Mouse (Mus musculus): ENCODE measurements around the gene Pgm2.

Pgm2 gene

DNA sequence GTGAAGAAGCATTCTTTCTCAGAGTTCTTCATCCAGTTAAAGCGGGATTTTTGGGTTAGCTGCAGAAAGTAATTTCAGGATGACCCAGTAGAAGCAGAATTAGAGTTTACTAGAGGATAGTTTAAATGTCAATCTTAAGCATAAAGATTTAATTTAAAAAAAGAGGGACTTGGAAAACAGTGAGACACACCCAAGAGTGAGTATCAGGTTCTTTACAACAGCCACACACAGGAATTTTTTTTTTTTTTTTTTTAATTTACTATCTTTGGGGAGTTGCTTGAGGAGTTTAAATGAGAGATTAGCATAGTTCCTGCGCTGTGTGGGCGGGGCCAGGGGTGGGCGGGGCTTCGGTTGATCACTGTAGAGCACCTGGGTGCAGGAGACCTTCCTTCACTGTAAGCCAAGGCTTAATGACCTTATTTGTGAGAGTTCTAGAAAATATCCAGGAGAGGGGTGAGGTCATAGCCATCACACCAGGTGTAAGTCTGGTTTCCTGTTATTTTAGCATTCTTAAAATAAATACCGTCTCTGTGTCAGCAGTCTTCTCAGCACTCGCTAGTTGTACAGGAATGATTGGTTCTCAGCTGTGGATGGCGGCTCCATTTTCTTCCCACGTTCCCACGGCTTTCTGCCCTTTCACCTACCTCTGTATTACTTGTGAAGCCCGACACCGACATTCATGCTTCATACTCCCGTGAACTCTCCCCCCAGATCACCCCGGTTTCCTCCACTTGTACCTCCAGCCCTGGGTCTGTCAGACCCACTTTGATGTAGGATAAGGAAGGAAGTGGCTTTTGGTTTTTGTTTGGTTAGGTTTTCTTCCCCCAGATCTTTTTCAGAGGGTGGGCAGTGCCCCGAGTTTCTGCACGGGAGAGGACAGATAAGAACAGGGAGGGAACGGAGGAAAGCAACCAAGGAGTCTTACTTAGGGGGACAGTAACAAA is 56.7 kb downstream of the Pgm2 start:
- peak; percentile 42 to 43 for DNase-seq

DNA sequence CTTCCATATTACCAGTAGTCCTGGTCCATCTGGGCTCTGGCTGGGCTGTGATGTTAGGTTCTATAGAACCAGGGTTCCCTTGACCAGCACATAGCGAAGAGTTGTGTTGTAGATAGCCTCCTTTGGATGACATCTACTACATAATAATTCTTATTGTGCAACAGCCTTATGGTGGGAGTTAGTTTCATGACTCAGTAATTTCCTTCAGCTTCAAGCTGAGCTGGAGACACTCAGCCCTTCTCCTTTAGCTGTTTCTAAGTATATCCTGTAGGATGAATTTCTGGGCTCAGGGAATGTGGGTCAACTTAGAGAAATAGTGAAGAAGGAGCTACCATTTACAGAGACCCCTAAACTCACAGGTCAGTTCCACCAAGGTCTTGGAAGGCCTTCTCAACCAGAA is 60.6 kb downstream of the Pgm2 start:
- no peak for DNase-seq

DNA sequence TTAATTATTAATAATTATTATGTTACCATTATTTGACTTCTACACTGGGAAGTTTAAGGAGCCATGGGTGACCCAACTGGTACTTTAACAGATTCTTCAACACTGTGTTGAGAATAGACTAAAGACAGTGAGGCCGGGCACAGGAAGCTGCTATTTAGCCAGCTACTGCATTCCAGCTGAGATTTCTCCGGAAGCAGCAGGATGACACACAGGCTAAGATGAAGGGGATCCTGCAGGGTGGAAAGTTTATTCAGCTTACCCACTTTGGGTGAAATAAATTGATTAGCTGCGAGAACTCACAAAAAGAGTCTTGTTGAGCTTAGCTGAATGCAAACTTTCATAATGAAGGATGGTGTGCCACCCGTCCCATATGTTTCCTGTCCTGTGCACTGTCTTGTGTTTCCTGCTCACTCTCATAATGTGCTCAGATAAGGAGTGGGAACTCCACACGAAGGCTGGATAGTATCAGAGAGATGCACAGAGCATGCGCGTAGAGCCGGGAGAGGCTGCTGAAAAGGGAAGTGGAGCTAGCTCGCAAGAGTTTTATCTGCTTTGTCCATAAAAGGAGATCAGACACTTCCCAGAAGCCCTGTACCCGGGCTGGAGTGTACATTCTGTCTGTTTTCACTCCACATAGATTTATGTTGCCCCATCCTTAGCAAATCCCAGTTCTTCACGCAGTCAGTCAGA is 63.3 kb downstream of the Pgm2 start, which contains the start of gene Tbc1d1:
Gene Tbc1d1 (plus strand): TSS at position 445 of the 690 bp plus-strand sequence.
- DNase-seq: peak; percentile 69 to 70

DNA sequence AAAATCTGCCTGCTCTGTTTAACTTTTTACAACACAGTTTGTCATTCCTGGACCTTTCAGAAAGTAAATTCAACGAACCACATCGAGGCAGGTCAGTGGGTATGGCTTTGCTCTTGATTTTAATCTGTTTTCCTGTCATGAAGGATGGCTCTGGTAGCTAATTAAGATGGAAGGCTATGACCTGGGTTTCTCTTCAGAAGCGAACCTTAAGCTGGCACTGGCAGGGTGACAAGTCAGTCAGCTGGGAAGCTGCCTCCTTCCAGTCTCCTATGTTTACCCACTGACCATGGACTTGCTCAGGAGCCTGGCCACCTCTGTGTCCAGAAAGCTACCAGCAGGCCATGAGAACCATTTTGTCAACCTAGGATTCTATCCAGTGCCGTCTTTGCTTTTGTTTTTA is 63.8 kb downstream of the Pgm2 start:
- DNase-seq: no peak

DNA sequence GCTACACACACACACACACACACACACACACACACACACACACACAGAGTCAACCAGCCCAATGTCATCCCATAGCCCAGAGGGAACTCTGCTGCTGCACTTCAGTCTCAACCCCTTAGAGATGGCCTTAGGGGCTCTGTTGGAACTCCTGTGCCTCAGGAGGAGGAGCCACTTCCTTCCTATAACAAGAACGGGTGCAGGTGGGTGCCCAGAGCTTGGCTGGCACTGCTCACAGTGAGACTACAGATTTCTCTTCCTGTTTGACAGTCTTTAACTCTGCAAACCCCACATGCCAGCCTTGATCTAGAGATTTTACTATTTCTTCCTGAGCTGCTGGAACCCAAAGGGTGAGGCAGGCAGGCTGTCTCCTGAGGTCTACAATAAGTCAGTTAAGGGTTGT is 65.2 kb downstream of the Pgm2 start:
- DNase-seq: peak; percentile 49 to 51

DNA sequence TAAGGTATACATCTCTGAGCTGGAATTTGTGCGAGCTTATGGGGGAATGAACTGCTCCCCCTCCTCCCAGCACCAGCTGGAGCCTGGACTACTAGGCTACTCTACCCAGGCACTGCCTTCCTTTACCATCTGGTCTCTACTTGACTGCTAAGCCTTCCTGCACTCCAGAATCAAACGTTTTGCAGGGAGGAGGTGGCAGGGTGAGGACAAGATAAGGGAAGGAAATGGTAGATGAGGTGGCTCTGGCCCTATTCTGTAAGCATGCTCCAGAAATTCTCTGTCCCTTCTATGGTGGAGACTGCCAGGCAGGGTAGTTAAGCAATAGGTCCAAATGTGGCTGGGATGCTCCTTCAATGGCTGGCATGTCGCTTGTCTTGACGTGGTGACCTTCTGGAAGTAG is 65.8 kb downstream of the Pgm2 start:
- DNase-seq: no peak

DNA sequence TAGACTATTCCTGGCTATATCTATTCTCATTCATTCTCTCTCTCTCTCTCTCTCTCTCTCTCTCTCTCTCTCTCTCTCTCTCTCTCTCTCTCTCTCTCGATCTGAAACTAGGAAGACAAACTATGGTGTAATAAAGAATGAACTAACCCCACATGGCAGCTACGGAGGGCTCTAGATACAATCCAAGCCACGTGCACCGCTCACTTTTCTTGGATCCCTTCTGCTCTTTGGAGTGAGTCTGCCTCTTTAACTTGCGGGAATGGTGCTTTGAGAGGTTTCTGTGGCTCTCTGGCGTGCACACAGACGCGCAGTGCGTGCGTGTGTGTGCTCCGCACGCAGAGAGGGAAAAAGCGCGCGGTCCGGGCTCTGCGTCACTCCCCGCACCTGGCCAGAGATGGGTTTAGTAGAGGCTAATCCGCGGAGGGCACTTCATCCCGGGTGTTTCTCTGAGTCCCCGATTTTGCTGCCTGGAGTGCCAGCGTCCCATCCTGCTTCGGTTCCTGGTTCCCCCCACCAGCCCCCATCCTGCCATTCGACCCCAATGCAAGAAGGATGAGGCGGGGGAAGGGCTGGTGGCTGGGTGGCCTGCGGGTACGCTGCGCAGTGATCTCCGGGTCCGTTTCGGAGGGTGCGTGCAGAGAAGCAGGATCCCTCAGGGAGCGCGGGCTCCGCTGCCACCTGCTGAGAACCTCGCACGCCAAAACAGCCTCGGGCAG is 66.5 kb downstream of the Pgm2 start:
- peak; percentile 43 to 45 for DNase-seq

DNA sequence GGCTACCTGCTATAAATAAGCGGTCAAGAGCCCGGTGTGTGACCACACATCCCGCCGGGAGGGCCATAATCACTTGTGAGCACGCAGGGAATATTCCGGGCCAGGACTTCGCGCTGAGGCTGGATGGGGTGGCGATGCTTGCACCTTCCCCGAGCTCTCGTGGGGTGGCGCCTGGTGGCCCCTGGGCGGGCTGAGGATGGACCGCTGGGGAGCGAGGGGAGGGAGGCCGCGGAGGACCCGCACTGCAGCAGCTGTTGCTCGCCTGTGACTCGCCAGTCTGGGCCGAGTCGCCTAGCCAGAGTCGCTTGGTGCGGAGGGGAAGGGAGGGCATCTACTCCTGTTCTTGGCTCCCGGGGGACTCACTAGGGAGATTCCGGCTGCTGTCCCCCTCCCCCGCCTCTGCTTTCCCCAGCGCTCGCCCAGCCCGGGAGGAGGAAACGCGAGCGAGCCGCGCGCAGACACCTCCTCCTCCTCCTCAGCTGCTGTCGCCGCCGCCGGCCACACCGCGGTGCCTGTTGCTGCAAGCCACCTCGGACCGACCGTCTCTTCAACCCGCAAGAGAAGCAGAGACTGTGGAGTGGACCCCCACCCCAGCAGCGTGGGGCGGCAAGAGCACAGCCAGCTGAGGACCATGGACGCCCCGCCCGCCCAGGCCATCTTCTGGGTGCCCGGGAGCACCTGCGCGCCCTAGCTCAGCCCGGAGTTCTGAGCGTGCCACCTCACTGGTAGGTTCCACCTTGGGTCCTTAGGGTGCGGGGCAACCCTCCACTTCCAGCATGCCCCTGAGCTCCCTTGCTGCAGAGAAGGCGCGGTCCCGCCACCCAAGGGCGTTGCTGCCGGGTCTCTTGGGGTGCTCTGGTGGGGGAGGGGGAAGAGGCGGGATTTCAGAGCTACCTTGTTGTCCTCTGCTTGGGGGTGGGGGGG is 67.3 kb downstream of the Pgm2 start:
- peak; percentile 85 to 87 for DNase-seq

DNA sequence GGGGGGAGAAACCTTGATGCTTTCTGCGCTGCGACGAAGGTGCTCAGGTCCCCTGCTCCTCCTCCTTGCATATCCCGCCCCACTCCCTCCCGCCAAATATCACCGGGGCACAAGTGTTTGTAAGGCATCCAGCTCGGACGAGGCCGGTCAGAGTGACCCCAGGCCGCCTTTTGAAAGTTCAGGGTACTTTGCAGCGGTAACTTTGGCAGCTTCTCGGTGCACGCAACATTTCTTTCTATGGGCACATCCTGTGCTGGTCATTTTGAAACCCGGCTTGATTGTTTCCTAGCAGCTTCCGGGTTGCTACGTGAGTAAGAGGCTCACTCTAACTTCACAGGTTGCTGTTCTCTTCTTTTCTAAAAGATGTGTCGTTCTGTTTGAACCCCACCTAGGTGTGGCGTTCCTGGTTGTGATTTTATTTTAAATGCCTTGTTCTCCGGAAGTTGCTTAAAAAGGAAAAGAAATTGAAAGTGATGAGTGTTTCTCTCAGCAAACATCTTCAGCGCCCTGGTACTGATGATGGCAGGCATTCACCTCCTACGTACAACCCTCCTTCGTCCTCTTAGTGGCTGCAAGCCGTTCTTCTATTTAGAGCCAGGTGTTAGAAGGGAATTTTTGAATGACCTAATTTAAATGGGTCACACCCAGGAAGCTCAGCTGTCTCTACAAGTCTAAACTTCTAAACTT is 68.1 kb downstream of the Pgm2 start:
- peak; percentile 66 to 68 for DNase-seq

DNA sequence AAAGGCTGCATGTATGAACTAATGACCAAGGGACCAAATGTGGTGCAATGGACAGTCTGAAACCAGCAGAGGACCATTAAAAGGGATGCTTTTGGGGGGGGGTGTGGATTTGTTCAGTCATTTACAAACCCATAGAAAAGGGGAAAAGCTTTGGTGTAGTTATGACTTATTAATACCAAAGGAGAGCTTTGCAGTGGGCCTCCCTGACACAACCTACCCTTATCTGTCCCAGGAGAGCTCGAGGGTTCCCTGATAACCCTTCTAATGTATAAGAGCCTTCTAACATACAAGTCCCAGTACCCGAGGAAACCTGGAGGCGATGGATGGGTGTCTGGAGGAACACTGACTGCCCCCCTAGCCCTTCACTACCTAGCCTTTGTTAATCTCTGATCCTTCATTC is 69.2 kb downstream of the Pgm2 start:
- DNase-seq: no peak

DNA sequence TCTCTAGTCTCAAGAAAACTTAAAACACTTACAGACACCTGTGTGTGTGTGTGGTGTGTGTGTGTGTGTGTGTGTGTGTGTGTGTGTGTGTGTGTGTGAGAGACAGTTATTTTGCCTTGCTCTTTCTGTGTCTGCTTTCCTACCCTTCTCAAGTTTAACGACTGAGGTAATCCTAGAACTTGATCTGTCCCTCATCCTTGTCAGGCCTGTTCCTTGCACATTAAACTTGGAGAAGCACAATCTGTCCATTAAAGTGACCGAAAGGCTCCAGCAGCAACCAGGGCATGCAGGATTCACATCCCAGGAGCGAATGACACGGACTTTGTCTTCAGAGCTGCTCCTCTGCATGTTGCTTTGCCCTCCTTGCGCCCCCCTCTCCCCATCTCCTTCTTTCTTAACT is 69.8 kb downstream of the Pgm2 start:
- no peak for DNase-seq

DNA sequence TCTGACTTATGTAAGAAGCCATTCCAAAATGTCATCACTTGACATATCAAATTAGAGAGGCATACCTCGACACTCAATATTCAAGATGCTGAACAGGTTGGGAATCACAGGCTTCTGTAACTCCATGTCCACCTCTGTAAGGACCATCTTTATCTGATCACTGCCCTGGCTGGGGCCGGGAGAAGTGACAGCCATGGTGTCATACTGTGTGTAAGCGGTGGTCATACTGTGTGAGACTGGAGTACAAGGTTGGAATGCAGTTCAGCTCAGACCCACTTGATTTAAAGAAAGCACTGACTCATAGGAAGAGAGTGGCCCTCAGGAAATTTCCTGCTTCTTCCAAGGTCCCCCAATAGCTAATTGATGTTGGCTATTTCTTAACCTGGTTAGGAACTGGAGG is 71.7 kb downstream of the Pgm2 start:
- no peak for DNase-seq

DNA sequence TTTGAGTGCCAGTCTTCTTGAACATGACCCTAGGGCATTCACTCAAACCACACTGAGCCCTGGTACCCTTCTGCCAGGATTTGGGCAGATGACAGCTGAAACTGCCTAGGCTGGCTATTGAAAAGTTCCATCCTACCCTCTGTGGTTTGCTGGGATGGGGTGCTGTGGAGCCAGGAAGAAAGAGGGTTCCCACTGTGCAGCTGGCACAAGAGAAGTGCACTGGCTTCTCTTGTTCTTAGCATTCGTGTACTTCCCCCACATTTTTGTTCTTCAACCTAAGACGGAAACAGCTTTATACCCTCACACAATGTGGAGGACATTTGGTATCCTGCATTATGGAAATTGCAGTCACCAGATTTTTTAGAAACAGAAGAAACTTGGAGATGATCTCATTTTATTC is 73.1 kb downstream of the Pgm2 start:
- no peak for DNase-seq

DNA sequence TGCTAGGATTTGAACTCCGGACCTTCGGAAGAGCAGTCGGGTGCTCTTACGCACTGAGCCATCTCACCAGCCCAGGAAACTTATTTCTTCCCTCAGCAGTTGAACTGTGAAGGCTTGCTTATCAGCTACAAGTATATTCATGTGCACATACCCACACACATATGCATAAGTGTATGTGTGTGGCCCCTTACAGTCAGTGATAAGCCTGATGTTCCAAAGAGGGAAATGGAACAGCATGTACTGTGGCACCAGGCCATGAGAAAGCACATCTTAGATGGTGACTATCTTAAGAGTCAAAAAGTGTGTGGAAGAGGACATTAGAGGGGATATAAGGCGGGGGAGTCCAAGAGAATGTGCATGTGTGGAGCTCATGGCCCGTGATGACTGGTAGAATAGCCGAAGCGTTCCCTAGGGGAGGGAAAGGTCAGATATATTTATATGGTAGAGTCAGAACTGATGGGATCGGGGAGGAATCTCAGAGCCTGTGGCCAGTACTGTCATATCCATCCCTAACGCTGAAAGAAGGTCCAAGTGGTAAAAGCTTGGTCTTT is 76.3 kb downstream of the Pgm2 start:
- DNase-seq: no peak

DNA sequence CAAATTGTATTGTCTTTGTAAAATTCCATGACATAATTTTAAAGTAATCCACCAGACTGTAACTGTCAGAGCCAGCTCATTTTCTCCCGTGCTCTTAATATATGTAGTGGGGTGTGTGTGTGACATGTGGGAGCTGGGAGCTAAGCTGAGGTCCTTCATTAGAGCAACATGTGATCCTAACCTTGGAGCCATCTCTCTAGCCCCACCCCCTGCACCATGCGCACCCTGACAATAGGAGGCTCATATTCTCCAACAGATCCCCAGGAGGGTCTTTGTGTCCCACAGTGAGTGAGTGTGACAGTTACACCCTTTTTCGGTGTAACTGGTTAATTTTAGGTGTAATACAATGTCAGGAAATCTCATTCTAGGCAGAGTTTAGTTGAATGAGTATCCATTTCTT is 80.1 kb downstream of the Pgm2 start:
- no peak for DNase-seq

DNA sequence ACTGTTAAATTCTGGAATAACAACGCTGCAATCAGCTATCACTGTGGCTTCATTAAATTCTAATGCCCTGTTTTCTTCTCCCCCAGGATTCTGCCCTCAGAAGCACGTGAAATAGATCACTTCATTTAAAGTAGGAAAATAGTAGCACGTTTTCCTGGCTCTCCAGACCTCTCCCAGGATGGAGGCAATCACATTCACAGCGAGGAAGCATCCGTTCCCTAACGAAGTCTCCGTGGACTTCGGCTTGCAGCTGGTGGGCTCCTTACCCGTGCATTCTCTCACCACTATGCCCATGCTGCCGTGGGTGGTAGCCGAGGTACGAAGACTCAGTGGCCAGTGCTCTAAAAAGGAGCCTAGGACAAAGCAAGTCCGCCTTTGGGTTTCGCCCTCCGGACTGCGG is 80.6 kb downstream of the Pgm2 start:
- DNase-seq: no peak

DNA sequence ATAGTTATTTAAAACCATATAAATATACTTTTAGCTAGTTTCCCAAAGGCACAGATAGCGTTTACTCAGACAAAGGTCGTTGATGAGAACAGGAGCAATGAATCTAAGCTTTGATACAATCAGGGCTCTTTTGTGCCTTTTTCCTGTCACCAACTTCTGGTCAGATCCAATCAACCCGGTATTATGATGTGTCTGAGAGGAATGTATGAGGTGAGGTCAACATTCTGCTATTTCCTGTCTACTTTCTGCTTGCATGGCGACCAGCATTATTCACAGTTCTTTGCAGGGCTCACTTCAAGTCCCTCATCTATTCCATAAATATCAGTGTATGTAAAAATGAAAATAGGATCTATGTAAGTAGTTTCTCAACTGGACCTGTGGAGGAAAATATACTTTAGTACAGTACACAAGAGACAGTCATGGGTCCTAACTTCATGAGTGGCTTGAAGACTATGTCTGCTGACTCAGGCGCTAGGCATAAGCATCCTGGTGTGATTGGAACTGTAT is 81.7 kb downstream of the Pgm2 start:
- no peak for DNase-seq

Measured in B cell, adult 2 months (primary cell).